Mouse (Mus musculus) CD4-positive naive resting alpha-beta T cell, adult 76 days (primary cell): ENCODE measurements around the gene Gm3402. TPM values are rescaled to one million over a fixed set of nuclear protein-coding genes. Genes with fewer than 3 reads are reported as not detected.

ENCODE experiments used
- total RNA-seq: library from RNA; stranded (reverse); gene quantifications from one replicate; pipeline ENCODE4 v1.2.4, GENCODE M21; 2023

Gene Gm3402
- not detected for total RNA-seq

GRCm38 (mm10) chr5:146513823-146514222, at the start of gene Gm3402:
Gene Gm3402 (plus strand): TSS chr5:146514123.

GRCm38 (mm10) chr5:146481665-146482064, 32.3 kb upstream of the Gm3402 start, which contains the start of gene Gm6408:
Gene Gm6408 (plus strand): TSS chr5:146481965.

GRCm38 (mm10) chr5:146491063-146491462, 22.9 kb upstream of the Gm3402 start, which contains the start of gene Gm6370:
Gene Gm6370 (plus strand): TSS chr5:146491363.

GRCm38 (mm10) chr5:146502099-146502498, 11.8 kb upstream of the Gm3402 start, which contains the start of gene 4930449I24Rik:
Gene 4930449I24Rik (plus strand): TSS chr5:146502399.

GRCm38 (mm10) chr5:146525501-146525900, 11.6 kb downstream of the Gm3402 start, which contains the start of gene Gm3404:
Gene Gm3404 (plus strand): TSS chr5:146525801.

GRCm38 (mm10) chr5:146537347-146537746, 23.4 kb downstream of the Gm3402 start, which contains the start of gene Gm3409:
Gene Gm3409 (plus strand): TSS chr5:146537647.

GRCm38 (mm10) chr5:146555836-146556235, 41.9 kb downstream of the Gm3402 start, which contains the start of gene Gm3415:
Gene Gm3415 (plus strand): TSS chr5:146556136.

Other genes with a start within 250 kb of the Gm3402 start
- gene Wasf3, start 129.1 kb upstream of the Gm3402 start, total RNA-seq = not detected
- gene Gm6408, start 32.2 kb upstream of the Gm3402 start, total RNA-seq = not detected
- gene Gm6370, start 22.8 kb upstream of the Gm3402 start, total RNA-seq = not detected
- not detected for gene 4930449I24Rik, start 11.7 kb upstream of the Gm3402 start, total RNA-seq
- gene Gm3404, start 11.7 kb downstream of the Gm3402 start, total RNA-seq = not detected
- not detected for gene Gm3409, start 23.5 kb downstream of the Gm3402 start, total RNA-seq
- not detected for gene Gm3415, start 42.0 kb downstream of the Gm3402 start, total RNA-seq
- gene Gpr12, start 71.1 kb downstream of the Gm3402 start, total RNA-seq = not detected